Mouse (Mus musculus) heart, postnatal 4 days (tissue): ENCODE measurements at regions not wholly inside any gene's neighbourhood (a gene's known extent, or its start where the extent isn't known, plus 50 kb on each side); places are given as distances from the start of the nearest gene placed in this dataset.

Experiments used
- DNase-seq: peaks from one replicate; pipeline ENCODE4 v3.0.0; 2021

DNA sequence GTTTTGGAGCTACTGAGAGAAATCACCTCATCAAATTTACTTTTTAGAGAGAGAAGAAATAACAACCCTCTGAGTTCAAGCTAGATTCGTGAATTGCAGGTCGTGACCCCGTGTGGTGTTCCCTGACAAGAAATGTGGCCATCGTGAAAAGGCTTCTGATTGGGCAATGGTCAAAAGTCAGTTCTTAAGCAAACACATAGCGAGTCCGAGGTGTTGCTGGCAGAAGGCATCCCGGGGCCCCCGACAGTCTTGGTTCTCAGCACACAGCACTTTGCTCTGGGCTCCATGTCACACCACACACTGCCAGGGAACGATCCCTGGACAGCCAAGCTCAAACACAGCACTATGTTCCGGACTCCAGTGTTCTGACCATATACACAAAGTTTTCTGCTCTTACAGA, 320.0 kb downstream of the Etnk1 start:
- no peak for DNase-seq

DNA sequence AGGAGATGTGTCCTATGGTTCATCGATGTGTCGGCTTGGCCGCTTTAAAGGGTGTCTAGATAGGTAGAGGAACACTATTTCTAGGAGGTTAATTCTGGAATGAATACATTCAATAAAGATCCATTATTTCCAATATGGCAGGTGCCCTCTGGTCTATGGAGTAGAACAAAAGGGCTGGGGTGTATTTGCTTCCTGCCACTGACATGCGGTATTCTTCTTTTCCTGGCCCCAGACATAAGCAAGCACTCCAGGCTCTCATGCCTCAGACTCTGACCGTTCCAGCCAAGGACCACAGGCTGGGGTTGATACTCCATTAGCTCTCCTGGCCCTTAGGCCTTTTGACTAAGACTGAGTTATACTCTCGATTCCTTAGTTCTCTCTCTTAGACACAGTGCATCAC, 323.0 kb downstream of the Etnk1 start:
- no peak for DNase-seq

DNA sequence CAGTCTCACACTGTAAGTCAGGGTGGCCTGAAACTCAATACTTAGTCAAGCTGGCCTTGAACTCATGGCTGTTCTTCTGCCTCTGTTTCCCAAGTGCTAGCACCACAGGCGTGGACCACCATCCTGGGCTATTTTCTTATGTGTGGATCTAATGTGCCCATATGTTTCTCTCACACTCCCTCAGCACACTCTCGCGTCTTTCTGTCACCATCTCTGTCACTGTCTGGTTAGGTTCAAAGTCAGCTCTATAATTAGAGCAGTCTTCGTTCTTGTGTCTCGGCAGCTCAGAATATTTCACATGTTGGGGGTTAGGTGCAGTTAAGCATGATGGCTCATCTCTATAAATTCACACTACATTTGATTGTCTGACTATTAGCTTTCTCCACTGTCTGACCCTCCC, 324.4 kb downstream of the Etnk1 start:
- no peak for DNase-seq

DNA sequence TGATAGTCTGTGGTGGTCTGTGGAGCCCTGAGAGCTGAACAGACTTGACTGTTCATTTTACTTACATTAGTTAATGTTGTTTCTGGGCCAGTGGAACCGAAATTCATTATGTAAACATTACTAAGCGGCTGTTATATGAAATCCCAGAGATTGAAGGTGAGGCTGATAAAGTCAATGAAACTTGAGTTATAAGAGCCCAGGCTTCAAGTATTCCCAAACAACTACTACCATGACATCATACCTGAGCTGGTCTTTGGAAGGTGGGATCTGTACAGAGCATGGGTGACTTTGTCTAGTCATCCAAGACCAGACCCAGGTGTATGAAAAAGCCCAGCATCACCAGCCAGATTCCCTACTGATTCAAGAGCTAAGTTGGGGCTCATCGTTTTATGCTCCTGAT, 326.5 kb downstream of the Etnk1 start:
- DNase-seq, result no peak

DNA sequence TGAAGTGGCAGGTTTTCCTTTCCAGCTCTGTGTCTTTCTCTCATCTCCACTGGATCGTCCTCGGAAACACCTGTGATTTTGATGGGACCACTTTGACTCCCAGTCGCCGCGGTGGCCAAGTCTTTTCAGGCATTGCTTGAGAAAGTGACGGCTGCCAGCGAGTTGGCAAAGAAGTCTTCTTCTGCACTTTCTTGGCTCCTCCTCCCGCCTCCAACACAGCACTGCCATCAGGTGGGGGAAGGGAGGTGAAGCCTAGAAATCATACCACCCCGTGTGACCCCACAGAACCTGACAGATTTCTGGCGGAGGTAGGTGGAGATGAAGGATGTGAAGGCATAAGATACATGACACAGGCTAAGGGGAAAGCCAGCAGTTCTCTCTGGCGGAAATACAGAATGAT, 327.3 kb downstream of the Etnk1 start:
- DNase-seq, result no peak

DNA sequence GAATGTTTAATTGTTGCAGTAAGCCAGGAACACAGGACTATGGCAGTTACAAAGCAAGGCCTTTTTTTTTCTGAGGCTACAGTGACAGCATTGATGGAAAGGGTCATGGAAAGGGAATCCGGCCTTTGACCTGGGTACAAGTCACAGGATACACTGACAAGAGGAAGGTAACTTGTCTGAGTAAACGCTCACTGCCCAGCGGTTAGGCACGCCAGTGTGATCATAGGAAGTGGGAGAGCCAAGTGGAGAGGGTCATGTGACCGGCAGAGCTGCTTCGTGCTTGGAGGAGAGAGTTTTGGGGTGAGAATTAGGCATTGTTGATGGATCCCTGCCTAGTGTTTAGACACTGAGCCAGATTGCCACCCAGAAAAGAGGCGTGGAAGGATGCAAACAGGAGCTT, 327.9 kb downstream of the Etnk1 start:
- no peak for DNase-seq

DNA sequence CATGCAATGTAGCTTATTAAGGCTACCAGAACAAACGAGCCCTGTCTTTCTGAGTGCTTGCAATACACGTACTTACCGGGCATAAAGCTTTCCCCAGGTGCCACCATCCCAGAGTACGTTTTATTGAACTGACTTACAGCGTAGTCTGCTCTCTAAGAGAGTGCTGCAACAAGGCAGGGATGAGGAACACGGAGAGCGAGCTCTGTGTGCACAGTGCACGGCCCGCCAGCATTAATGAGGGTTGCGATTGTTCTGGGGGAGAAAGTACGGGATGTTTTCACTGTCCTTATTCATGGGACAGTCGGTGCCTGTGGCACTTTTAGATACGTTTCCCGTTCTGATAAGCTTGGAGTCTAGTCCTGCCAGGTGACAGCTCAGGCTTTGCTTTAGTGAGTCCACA, 331.7 kb downstream of the Etnk1 start:
- no peak for DNase-seq

DNA sequence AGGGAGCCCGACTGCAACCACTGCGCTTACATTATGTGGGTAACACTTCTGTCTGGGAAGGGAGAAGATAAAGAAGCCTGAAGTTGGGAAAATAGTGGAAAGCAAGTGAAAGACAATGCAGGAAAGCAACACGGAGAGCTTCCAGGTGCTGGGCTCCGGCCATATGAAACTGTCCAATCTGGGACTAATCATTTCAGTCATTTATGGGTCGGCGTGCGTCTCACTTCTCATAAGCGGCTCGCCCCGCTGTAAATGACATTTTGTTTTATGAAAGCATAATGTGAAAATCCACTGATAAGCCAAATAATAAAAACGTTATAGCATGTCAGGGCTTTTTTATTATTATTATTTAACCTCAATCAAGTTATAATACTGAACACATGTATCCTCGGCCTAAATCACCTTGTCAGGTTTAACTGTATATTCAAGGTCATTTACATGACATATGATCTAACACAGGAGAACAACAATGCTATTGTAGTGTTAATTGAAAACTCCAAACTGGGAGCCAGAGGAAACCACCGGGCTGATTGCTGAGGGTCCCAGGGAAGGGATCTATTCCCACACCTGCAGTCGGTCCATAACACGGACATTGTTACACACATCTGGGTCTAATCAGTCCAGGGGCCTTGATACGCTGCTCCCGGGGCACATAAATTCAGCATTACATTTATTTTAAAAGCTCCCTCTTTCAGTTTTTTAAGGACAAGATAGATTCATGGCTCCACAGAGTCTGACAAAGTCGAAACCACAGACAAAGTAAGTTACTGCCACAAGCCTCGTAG, 332.4 kb downstream of the Etnk1 start:
- DNase-seq, result no peak

DNA sequence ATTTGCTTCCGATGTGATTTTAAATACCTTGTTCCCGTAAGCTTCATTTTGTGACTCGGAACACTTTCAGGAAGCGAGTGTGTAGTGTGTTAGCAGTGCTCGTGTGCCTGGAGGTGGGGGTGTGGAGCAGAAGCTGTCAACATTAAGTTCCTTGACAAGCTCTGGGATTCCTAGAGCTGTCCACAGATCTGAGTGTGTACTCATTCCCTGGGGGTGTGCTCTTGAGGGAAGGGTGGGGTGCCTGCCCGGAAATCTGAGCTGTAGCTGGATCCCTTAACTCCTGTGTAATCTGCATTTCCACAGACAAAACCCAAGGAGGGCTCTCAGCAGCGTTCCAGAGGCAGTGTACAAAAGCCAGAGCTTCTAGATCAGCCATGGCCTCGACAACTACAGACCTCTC, 335.8 kb downstream of the Etnk1 start:
- DNase-seq, result no peak

DNA sequence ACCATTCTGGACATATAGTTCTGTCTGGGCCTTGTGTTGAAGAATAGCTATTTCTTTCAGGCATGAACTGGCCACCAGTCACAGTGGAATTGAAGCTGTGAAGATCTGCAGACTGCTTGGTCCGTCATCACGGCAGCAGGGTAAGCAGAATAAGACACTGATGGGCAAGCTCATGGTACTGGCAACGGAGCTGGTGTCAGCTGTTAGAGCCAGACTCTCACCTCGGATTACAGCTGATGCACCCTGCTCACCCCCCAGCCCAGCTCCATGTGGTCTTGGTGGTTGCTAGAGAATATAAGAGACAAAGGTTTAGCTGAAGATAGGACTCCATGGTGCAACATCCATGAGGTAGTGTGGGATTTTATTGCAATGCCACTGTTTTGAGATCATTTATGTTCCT, 336.9 kb downstream of the Etnk1 start:
- DNase-seq, result no peak

DNA sequence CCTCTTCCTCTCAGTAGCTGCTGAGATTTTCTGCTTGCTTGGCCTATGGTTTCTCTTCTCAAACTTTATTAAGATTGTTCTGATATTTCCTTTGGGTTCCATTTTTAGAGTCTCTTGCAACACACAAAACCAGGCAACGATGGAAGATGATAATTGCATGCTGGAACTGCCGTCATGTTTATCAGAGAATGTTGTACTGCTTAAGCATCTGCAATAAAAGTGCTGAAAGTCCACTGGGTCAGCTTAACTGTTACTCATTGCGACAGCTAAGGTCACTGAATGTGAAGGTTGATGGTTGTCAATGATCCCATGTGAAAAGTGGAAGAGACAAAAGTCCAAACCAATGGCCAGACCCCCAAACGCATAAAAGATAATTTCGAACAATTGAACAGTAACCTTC, 346.4 kb downstream of the Etnk1 start:
- DNase-seq, result no peak

DNA sequence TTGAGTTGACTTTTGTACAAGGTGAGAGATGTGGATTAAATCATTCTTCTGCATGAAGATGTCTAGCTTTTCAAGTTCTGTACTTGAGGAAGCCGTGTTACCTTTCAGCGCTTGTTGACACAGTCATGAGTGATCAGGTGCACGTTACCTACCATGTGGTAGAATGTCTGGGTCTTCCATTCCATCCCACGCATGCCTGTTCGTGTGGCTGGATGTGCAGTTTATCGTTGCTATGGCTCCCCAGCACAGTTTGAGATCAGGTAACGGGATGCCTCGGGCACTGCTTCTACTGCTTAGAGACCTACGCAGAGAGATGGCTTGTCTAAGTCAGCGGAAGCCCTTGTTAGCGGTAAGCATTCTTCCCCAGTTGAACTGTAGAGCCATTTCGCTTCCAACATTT, 348.1 kb downstream of the Etnk1 start:
- no peak for DNase-seq

DNA sequence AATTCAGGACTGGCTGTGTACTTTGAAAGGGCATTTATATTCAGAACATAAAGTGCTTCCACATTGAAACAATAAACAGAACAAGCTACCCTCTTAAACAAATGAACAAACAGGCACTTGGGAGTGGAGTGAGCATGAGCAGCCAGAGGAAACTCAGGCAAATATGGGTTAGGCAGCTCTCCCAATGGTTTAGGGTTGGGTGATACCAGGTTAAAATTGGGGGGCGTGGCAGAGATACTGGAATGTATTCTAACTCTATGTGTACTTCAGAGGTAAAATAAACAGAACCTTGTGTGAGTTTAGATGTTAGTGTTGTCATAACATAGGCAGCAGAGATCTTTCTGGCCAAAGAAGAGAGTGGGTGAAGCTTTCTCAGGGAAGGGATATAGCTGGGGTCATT, 349.7 kb downstream of the Etnk1 start:
- DNase-seq, result no peak

DNA sequence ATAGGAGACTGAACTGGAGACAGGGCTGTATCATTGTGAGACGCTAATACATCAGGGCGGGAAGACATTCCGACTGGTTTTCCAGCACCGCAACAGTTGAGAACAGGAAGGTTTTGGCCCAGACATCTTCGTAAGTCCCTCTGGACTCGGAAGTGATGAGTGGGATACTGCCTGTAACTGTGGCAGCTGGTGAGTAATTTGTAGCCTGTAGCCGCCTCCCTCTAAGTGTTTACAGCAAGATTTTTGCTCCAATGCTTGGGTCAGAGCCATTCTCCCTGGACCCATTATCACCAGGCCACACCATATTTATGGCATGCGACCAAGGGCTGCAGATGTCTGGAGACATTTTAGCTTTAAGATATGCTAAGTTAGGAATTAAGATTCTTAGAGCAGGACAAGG, 351.5 kb downstream of the Etnk1 start:
- DNase-seq, result peak; percentile 46

DNA sequence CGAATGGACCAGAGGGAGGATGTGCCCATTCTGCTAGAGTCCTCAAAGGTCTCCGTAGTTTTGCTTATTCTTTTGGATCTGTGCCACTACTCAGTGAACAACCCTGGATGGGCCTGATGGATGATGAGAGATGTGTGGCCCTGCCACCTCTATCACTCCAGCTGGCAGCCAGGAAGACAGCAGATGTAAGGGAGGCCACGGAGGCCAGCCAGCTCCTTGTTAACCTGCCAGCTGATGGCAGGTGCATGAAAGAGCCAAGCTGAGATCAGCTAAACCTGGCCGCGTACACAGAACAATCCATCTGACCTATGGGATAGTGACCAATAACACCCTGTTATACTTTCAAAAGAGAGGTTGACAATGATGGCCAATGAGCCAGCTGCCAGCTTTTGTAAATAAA, 352.6 kb downstream of the Etnk1 start:
- no peak for DNase-seq

DNA sequence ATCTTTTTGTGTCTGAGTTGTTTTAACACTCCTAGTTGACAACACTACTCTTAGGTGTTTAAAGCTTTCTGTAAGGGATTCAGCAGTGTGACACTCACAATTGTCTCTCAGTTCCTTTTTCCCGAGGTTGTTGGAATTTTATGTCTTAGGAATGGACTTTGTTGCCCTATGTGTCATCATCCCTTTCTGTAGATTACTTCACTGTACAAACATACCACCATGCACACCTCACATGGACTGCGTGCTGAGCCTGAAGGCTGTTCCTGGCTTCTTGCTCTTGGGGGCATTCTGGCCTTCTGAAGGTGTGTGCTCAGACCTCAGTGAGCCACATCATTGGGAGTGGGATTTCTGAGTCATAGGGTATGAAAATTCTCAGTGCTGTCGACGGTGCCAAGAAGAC, 358.1 kb downstream of the Etnk1 start:
- no peak for DNase-seq

DNA sequence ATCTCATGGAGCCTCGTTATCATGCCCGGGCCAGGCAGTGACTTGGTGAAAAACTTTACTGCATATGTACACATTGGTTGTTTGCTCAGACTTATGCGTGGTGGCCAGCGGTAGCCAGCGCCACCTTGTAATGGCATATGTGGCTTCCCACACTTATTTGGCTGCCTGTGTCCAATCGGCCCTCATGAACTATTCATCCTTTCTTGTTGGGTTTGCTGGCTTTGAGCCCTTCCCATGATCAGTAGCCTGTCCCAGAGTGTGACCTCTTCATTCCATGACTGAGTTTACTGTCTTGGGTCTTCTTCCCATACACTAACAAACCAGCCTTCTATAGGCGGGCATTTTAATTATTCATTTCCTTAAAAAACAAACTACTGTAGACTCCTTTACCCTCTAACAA, 361.9 kb downstream of the Etnk1 start:
- DNase-seq, result no peak

DNA sequence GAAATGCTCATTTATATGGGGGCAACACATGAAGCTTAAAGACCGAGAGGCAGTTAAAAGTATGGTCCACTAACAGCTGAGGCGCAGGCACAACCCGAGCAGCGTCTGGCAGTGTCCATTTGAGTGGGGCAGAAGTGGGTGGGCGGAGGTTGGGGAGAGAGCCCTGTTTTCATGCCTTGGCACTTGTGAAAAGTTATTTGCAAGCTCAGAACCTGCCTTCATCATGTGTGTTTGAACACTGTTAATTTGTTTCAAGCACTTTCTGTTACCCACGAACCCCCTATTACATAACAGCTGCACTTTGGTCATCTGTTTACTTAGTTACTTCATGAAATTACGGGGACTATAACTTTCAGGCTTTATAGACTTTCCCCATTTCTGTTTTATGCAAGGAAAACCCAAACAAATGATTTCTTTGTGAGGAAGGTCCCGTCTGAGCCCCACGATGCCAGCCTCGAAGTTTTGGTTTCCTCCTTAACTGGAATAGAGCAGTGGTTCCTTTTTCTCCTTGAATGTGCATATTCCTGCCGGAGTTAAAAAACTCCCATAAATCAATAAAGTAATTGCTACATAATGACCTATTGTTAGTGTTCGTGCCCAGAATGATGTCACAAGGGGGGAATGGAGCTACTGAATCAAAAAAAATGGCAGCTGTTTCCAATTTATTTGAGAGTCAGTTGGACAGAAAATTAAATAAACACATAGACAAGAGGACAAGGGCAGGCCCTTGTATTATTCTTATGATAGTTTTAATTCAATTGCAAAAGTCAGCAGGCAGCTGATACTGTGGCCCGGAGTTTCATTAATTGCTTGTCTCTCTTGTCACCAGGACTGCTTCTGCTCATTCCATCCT, 363.6 kb downstream of the Etnk1 start:
- DNase-seq, result no peak

DNA sequence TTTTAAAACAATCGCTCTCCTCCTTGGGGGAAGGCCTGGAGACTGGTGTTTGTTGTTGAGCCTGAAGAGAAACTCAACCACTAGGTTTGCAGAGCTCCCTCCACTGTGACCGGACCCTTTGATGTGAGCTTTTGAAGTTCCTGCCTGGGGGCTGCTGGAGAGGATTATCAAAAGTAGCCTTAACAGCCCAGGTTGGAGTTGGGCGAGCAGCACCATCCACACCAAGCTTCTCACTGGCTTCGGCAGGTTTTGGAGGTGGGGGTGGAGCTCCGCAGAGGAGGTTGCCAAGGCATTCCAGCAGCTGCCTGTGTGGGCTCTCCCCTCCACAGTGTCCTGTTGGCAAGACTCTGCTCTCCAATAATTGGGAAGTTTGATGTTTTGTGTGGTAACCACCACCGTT, 364.5 kb downstream of the Etnk1 start:
- no peak for DNase-seq

DNA sequence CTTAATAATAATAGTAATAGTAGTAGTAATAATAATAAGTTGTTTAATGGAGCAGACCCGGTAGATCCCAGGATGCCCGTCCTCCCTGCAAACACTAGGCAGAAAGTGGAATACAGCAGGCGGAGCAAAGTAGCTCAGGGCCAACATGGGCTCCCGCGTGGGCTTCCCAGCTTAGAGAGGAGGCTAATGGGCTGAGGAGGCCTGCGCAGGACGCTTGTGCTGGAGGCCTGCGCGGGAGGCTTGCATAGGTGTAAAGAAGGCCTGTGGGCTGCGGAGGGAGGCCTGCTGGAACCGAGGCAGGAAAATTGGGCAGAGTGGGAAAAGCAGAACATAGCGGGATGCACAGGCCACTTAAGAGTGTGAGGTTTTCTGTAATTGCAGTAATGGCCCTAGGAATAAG, 365.4 kb downstream of the Etnk1 start:
- no peak for DNase-seq

DNA sequence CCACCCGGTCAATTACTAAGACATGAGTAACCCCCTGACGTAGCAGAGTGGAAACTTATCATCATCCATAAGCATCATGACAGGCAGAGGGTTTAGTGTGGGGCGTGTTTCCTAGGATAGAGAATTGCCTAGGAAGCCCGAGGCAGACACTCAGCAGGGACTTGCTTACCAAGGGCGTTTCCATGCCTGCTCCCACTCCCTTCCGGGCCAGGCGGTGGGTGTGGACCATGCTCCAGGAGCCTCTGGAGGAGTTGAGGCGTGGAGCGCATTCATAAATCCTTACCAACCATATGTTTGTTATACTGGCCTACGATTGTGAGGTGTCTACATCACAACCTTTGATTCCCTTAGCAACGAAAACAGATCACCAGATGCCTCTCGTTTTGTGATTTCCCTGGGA, 368.2 kb downstream of the Etnk1 start:
- no peak for DNase-seq

DNA sequence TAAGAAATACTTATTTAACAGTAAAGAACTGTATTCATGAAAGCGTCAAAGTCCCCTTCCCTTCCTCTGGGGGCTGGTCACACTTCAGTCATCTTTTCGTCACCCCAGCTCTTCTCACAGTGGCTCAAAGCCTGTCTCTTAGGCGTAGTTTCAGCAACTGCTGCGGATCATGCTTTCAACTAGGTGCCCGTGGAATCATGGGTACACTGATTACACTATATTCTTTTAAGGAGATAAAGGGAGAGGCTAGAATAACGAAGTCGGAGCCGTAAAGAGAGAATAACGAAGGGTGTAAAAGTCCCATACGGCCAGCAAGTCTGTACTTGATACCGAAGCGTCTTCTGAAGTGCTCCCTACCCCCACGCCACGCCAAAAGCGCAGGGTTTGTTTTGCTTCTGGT, 368.7 kb downstream of the Etnk1 start:
- DNase-seq, result no peak

DNA sequence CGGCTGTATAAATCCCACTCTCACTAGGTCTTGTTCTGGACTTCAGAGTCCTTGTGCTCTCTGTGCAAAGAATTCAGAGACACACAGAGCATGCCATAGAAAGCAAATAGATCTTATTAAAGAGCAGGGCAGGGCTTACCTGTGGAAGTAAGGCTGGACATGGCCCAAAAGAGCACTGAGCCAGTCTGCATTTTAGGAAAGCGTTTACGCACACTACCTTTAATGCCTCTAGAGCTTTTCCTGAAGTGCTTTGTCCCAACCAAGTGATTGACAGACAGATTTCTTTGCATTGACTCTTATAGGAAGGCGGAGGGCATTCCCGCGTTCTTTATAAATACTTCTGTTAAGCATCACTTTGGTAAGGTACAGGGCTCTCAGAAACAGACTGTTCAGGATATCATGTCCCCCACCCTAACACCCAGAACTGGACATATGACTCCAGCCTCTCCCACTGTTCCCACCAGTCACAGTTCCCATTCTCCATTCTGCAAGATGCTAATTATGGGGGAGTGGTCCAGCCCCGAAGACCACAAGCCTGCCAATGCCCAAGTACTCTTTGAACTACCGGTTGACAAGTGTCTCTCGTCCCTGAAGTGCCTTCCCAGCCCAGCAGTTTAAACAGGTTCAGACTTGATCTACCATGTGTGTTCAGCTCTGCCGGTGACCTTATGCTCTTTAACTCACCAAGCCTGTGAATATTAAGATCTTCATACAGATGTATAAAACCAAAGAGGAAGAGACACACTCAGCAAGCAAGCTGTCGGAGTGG, 369.7 kb downstream of the Etnk1 start:
- no peak for DNase-seq
